Mouse (Mus musculus): ENCODE data around the gene Prps1l1.

Prps1l1 gene

DNA sequence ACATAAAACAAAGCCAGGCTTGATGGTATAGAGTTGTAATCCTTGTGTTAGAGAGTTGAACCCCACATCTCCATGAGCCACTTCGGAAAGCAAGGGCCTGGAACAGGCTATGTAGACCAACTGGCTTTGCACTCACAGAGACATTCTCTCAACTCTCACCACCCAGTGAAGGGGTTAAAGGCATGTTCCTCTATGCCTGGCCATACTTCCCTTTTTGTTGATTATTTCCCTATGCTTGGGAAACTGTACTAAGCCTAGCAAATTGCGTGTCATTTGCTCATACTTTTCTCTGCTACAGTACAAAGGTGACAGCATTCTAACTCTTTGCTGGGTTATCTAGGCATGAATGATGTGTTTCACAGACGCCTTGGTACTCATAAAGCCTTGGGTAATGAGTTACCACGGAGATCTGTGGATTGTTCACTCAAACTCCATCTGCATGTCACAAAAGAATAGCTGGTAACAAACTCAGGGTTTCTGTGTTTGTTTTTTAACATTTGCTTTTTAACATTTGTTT, 41.4 kb downstream of the Prps1l1 start:
- DNase-seq (ENCODE audit: low spot score in 2 of 2) = peak in 1 of 2 experiments; percentile 46

GRCm38 (mm10) chr12:35027533-35027932, 43.0 kb downstream of the Prps1l1 start:
- no peak for DNase-seq (ENCODE audit: low spot score in 2 of 2)
